Mouse (Mus musculus) cerebellum, adult 2 months (tissue): ENCODE measurements around the gene Ndufa3.
"Not testable (repeated sequence)": the region's sequence is repeated elsewhere in the genome, so short reads cannot be mapped to it uniquely, and the experiment has no call there.

Experiments
- CTCF ChIP-seq: fragments of 200-500 bp; IDR thresholded peaks from 2 replicates; pipeline ENCODE4 v1.5.1; 2011; ENCODE audit warnings: low read depth, mild to moderate bottlenecking, control low read depth, low read length, moderate library complexity, borderline replicate concordance; ENCODE audit not compliant: insufficient read depth
- POLR2A ChIP-seq: fragments of 200-500 bp; IDR thresholded peaks from 2 replicates; pipeline ENCODE4 v1.6.1; 2011; ENCODE audit warnings: low read length, control low read depth, borderline replicate concordance; ENCODE audit not compliant: insufficient read depth

- TF ChIP-seq CTCF, POLR2A: not testable (repeated sequence)
Measured at GRCm38 (mm10) chr7:3597755-3598154, 19.4 kb upstream of the Ndufa3 start.
